In the genomic region with DNA sequence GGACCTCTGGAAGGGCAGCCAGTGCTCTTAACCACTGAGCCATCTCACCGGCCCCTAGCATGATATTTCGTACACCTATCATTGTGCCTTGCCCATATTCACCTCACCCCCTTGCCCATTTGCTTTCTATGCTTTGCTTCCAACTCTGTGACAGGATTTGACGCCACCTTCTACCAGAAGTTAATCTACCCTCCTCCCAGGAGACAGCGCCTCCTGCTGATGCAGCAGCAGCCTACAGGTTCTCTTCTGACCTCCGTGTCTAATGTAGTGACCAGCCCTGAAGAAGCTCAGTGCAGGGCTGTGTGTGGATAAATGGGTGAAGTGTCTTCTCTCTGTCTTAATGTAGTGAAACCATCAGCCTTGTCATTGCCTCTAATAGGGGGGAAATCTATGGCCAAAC, we compare ENCODE assay signal across 19 mouse cellular contexts. TPM values are rescaled to one million over a fixed set of nuclear protein-coding genes. Genes with fewer than 3 reads are reported as not detected.
A peak's percentile ranks its signal among the peaks of the same experiment; 100 is the strongest.
DNase-seq lines count a peak whose midpoint lies in the region; TF ChIP-seq lines count a peak whose summit lies in the region.
"Had no signal": no experiment of that assay in that cellular context is flagged by ENCODE, and none has a peak within 500 bp of the region (broad histone marks: within the 10 kb centered on the region; RNA-seq: fewer than 3 reads in every experiment).

No protein-coding gene starts in this region.

- H3K27ac ChIP-seq in layer of hippocampus, adult 2 months = no peak overlapping the region
- H3K27ac ChIP-seq: embryonic facial prominence, embryonic 13.5 days; forebrain, embryonic 10.5 days; heart, embryonic 15.5 days; hindbrain, embryonic 15.5 days; limb, embryonic 12.5 days had no signal

- H3K4me3 ChIP-seq in layer of hippocampus, adult 2 months = no peak overlapping the region
- H3K4me3 ChIP-seq: embryonic facial prominence, embryonic 13.5 days; forebrain, embryonic 10.5 days; heart, embryonic 15.5 days; hindbrain, embryonic 15.5 days; limb, embryonic 12.5 days; megakaryocyte, embryonic 14.5 days had no signal

- no peak for TF ChIP-seq POLR2A in brain, embryonic 14.5 days (IDR thresholded peaks at IDR 0.05; ENCODE audit: borderline replicate concordance, extremely low read depth, insufficient read depth, insufficient read length, poor library complexity, severe bottlenecking)

- peak; percentile 38 for DNase-seq in adrenal gland, postnatal 14 days
- DNase-seq in adrenal gland, adult 18-20 months (ENCODE audit: low spot score in 2 of 2) = no peak
- DNase-seq in layer of hippocampus, adult 2 months (ENCODE audit: low spot score in 2 of 2) = no peak
- DNase-seq in layer of hippocampus, adult 8-10 months (ENCODE audit: low spot score in 2 of 2) = no peak
- DNase-seq in testis, postnatal 10 days (ENCODE audit: low spot score) = peak; percentile 60
- DNase-seq in testis, postnatal 14 days (ENCODE audit: low spot score) = no peak
- no peak for DNase-seq in brain, embryonic 14.5 days (ENCODE audit: low read depth)
- no peak for DNase-seq in right cerebral cortex, postnatal 25 days
- DNase-seq: adrenal gland, adult 2 months; cerebellum, adult 2 months; gastrocnemius, postnatal 36 days; kidney, adult 18-20 months; lung, adult 18-20 months had no signal

- peak; percentile 34; the same call in 1 of the 2 replicates for TF ChIP-seq CTCF in layer of hippocampus, adult 2 months (conservative IDR thresholded peaks at IDR 0.05)
- peak; percentile 23; the same call in 1 of the 2 replicates for TF ChIP-seq CTCF in brain, embryonic 14.5 days (IDR thresholded peaks at IDR 0.05; ENCODE audit: borderline replicate concordance, extremely low read depth, insufficient read depth, insufficient read length)

RNA-seq across cellular contexts. Expression of a gene that starts 15.8 kb away (rescaled TPM):
- total RNA-seq in adrenal gland, postnatal 14 days (2021) = 8.7 and 10.1 TPM in 2 replicates
- total RNA-seq in adrenal gland, adult 18-20 months (2021) = 10 to 100 TPM; 10.6 to 13.2 TPM
- total RNA-seq in layer of hippocampus, adult 2 months (2021) = 10 to 100 TPM in 1 of 2 experiments, 1 to 10 TPM in 1; 10.0 to 11.0 TPM
- total RNA-seq in layer of hippocampus, adult 8-10 months (2022) = 10 to 100 TPM in 3 of 4 experiments, 1 to 10 TPM in 1; 8.6 to 12.3 (median 11.4) TPM
- 2.2 and 2.6 TPM in 2 replicates for polyA plus RNA-seq in brain, embryonic 14.5 days (2012; rRNA removed)

RNA-seq across cellular contexts. Expression of a gene that starts 25.1 kb away (rescaled TPM):
- total RNA-seq in adrenal gland, postnatal 14 days (2021) = 3.0 and 5.2 TPM in 2 replicates
- 1 to 10 TPM; 4.9 to 6.6 TPM for total RNA-seq in adrenal gland, adult 18-20 months (2021)
- 1 to 10 TPM; 6.2 to 6.9 TPM for total RNA-seq in layer of hippocampus, adult 2 months (2021)
- total RNA-seq in layer of hippocampus, adult 8-10 months (2022) = 10 to 100 TPM in 2 of 4 experiments, 1 to 10 TPM in 2; 7.7 to 12.5 (median 9.7) TPM
- 2.5 and 3.0 TPM in 2 replicates for polyA plus RNA-seq in brain, embryonic 14.5 days (2012; rRNA removed)

Comparison
In these comparisons a context has a peak if more than half of its experiments do, and no peak if none do; other contexts are left out.
1. DNase-seq: peak in adrenal gland, postnatal 14 days (single experiment) and testis, postnatal 10 days (single experiment); none in adrenal gland, adult 18-20 months (0 of 2), layer of hippocampus, adult 2 months (0 of 2), layer of hippocampus, adult 8-10 months (0 of 2), testis, postnatal 14 days (single experiment), brain, embryonic 14.5 days (single experiment) and right cerebral cortex, postnatal 25 days (single experiment).